Mouse (Mus musculus): ENCODE results near the gene Crbn. TPM values are rescaled to one million over a fixed set of nuclear protein-coding genes. Genes with fewer than 3 reads are reported as not detected.

The Crbn gene
- total and polyA plus RNA-seq, 2 experiments from 2014 or later: 48.0 to 51.2 TPM

GRCm38 (mm10) chr6:106819906-106820305, 20.0 kb upstream of the Crbn start:
- no peaks in the 10 kb centered on the region for H3K4me1 ChIP-seq (ENCODE audit: insufficient read depth, low read length)
- H3K27me3 ChIP-seq (ENCODE audit: insufficient read depth, low read length): no peaks in the 10 kb centered on the region
- no peaks in the 10 kb centered on the region for H3K36me3 ChIP-seq (ENCODE audit: insufficient read depth, low read length)
- H3K4me3 ChIP-seq (ENCODE audit: low read depth, low read length): no peak overlapping the region
- no peaks in the 10 kb centered on the region for H3K9me3 ChIP-seq (ENCODE audit: low read length)
- H3K4me2 ChIP-seq (ENCODE audit: low read depth, low read length, poor library complexity, severe bottlenecking): no peak overlapping the region
- ATAC-seq (ENCODE audit: low FRiP score) (no peak), DNase-seq (ENCODE audit: low spot score) (no peak)
- H3K9ac ChIP-seq (replicated peaks; ENCODE audit: low read length, poor library complexity, severe bottlenecking): no peak overlapping the region
- no peak overlapping the region for H3K27ac ChIP-seq (ENCODE audit: low read depth, low read length)
- 78% methylated on average over 3 of the region's 3 CpGs for WGBS
- TF ChIP-seq CTCF (IDR thresholded peaks at IDR 0.05): no peak

DNA sequence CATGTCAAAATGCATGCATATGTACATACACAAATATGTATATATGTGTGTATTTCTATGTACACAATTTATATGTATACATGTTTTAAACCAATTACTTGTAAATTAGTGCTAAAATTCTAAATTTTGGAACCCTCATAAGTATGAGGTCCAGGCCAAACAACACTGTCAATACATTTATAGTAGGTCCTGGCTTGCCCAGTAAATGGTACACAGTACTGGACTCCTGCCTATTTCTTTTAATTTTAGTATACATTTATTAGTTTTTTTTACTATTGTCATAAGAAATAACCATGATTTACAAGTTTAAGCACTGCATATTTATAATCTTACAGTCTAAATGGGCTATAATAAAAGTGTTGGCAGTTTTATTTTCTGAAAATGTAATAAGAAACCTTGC, 19.4 kb upstream of the Crbn start:
- no peak overlapping the region for H3K9ac ChIP-seq (replicated peaks; ENCODE audit: low read length, poor library complexity, severe bottlenecking)
- H3K36me3 ChIP-seq (ENCODE audit: insufficient read depth, low read length): no peaks in the 10 kb centered on the region
- DNase-seq (ENCODE audit: low spot score) (no peak), ATAC-seq (ENCODE audit: low FRiP score) (no peak)
- H3K27me3 ChIP-seq (ENCODE audit: insufficient read depth, low read length): no peaks in the 10 kb centered on the region
- H3K27ac ChIP-seq (ENCODE audit: low read depth, low read length): no peak overlapping the region
- no peak overlapping the region for H3K4me3 ChIP-seq (ENCODE audit: low read depth, low read length)
- H3K9me3 ChIP-seq (ENCODE audit: low read length): no peaks in the 10 kb centered on the region
- no peak overlapping the region for H3K4me2 ChIP-seq (ENCODE audit: low read depth, low read length, poor library complexity, severe bottlenecking)
- no peak for TF ChIP-seq CTCF (IDR thresholded peaks at IDR 0.05)
- H3K4me1 ChIP-seq (ENCODE audit: insufficient read depth, low read length): no peaks in the 10 kb centered on the region

- Histone ChIP-seq H3K4me3 (ENCODE audit: low read depth, low read length) (no peak overlapping the region), H3K36me3 (ENCODE audit: insufficient read depth, low read length) (no peaks in the 10 kb centered on the region), H3K27me3 (ENCODE audit: insufficient read depth, low read length) (no peaks in the 10 kb centered on the region), H3K27ac (ENCODE audit: low read depth, low read length) (no peak overlapping the region), H3K9ac (replicated peaks; ENCODE audit: low read length, poor library complexity, severe bottlenecking) (no peak overlapping the region), H3K9me3 (ENCODE audit: low read length) (no peaks in the 10 kb centered on the region), H3K4me2 (ENCODE audit: low read depth, low read length, poor library complexity, severe bottlenecking) (no peak overlapping the region), H3K4me1 (ENCODE audit: insufficient read depth, low read length) (no peaks in the 10 kb centered on the region)
- TF ChIP-seq CTCF (IDR thresholded peaks at IDR 0.05): no peak
- no peak for ATAC-seq (ENCODE audit: low FRiP score)
- WGBS: 91% methylated on average over 3 of the region's 3 CpGs
- DNase-seq (ENCODE audit: low spot score): no peak
Measured at GRCm38 (mm10) chr6:106810686-106811085, 10.8 kb upstream of the Crbn start.

GRCm38 (mm10) chr6:106809161-106809560, 9.3 kb upstream of the Crbn start:
- DNase-seq (ENCODE audit: low spot score) (no peak), ATAC-seq (ENCODE audit: low FRiP score) (no peak)
- no peak for TF ChIP-seq CTCF (IDR thresholded peaks at IDR 0.05)
- Histone ChIP-seq H3K27ac (ENCODE audit: low read depth, low read length) (no peak overlapping the region), H3K9me3 (ENCODE audit: low read length) (no peaks in the 10 kb centered on the region), H3K27me3 (ENCODE audit: insufficient read depth, low read length) (no peaks in the 10 kb centered on the region), H3K4me2 (ENCODE audit: low read depth, low read length, poor library complexity, severe bottlenecking) (no peak overlapping the region), H3K4me1 (ENCODE audit: insufficient read depth, low read length) (no peaks in the 10 kb centered on the region), H3K36me3 (ENCODE audit: insufficient read depth, low read length) (no peaks in the 10 kb centered on the region), H3K4me3 (ENCODE audit: low read depth, low read length) (no peak overlapping the region), H3K9ac (replicated peaks; ENCODE audit: low read length, poor library complexity, severe bottlenecking) (no peak overlapping the region)
- 70% methylated on average over 2 of the region's 2 CpGs for WGBS

DNA sequence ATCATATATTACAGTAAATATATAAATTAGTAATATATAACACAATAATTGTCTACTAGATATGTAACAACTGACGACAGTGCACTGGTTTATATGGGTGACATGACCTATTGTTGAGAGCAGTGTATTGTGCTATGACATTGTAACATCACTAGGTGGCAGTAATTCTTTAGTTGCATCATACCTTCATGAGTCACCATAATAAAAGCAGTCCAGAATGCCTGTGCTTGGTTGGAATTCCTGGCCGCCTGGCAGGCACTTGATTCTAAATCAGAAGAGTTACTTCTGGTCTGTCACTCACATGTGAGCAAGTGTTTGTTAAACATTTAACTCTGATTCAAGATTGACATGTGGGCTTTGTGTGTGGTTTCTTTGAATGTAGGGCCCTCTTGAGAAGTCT, 5.0 kb upstream of the Crbn start:
- WGBS: 28% methylated on average over 2 of the region's 2 CpGs
- Histone ChIP-seq H3K9ac (replicated peaks; ENCODE audit: low read length, poor library complexity, severe bottlenecking) (no peak overlapping the region), H3K4me3 (ENCODE audit: low read depth, low read length) (no peak overlapping the region), H3K27ac (ENCODE audit: low read depth, low read length) (no peak overlapping the region), H3K27me3 (ENCODE audit: insufficient read depth, low read length) (no peaks in the 10 kb centered on the region), H3K4me1 (ENCODE audit: insufficient read depth, low read length) (no peaks in the 10 kb centered on the region), H3K36me3 (ENCODE audit: insufficient read depth, low read length) (no peaks in the 10 kb centered on the region), H3K9me3 (ENCODE audit: low read length) (no peaks in the 10 kb centered on the region), H3K4me2 (ENCODE audit: low read depth, low read length, poor library complexity, severe bottlenecking) (no peak overlapping the region)
- ATAC-seq (ENCODE audit: low FRiP score) (peak; percentile 70; the same call in 1 of the 2 replicates), DNase-seq (ENCODE audit: low spot score) (peak; percentile 81)
- TF ChIP-seq CTCF (IDR thresholded peaks at IDR 0.05): peak; percentile 80

DNA sequence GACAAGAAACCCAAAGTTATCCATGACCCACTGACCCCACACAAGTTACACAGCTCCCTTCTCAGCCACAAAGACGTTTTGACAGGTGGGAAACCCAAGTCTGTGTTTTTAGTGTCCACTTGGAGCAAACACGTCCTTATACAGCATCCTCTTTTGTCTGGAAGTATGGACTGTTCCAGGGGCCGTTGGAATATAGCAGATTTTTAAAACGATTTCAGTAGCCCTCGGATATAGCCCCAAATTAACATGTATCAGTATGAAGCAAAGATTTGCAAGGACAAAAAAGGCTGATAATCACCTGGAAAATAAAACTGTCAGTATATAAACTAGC, 315 bp upstream of the Crbn start:
- H3K4me1 ChIP-seq (ENCODE audit: insufficient read depth, low read length): no peaks in the 10 kb centered on the region
- H3K4me2 ChIP-seq (ENCODE audit: low read depth, low read length, poor library complexity, severe bottlenecking): peak overlapping the region; percentile 87
- no peak for TF ChIP-seq CTCF (IDR thresholded peaks at IDR 0.05)
- no peaks in the 10 kb centered on the region for H3K36me3 ChIP-seq (ENCODE audit: insufficient read depth, low read length)
- H3K27ac ChIP-seq (ENCODE audit: low read depth, low read length): no peak overlapping the region; the same call in 1 of the 2 replicates
- no peak for DNase-seq (ENCODE audit: low spot score)
- H3K27me3 ChIP-seq (ENCODE audit: insufficient read depth, low read length): no peaks in the 10 kb centered on the region
- WGBS: 54% methylated on average over 5 of the region's 5 CpGs
- H3K9ac ChIP-seq (replicated peaks; ENCODE audit: low read length, poor library complexity, severe bottlenecking): peak overlapping the region; percentile 66; the same call in 1 of the 2 replicates
- peak; percentile 31 for ATAC-seq (ENCODE audit: low FRiP score)
- H3K4me3 ChIP-seq (ENCODE audit: low read depth, low read length): peak overlapping the region; percentile 65
- H3K9me3 ChIP-seq (ENCODE audit: low read length): no peaks in the 10 kb centered on the region
